Mouse (Mus musculus) cerebellum, adult 8-10 months (tissue): ENCODE results near the gene E130308A19Rik.
A peak's percentile ranks its signal among the peaks of the same experiment; 100 is the strongest.
"Not testable (repeated sequence)": the region's sequence is repeated elsewhere in the genome, so short reads cannot be mapped to it uniquely, and the experiment has no call there.

Source experiments
- DNase-seq: peaks from one replicate; pipeline ENCODE4 v3.0.0; 2022

Gene E130308A19Rik

GRCm38 (mm10) chr4:59793626-59794025 lies 167.6 kb downstream of the E130308A19Rik start:
- DNase-seq, result not testable (repeated sequence)

GRCm38 (mm10) chr4:59794116-59794515 lies 168.1 kb downstream of the E130308A19Rik start:
- no peak for DNase-seq

DNA sequence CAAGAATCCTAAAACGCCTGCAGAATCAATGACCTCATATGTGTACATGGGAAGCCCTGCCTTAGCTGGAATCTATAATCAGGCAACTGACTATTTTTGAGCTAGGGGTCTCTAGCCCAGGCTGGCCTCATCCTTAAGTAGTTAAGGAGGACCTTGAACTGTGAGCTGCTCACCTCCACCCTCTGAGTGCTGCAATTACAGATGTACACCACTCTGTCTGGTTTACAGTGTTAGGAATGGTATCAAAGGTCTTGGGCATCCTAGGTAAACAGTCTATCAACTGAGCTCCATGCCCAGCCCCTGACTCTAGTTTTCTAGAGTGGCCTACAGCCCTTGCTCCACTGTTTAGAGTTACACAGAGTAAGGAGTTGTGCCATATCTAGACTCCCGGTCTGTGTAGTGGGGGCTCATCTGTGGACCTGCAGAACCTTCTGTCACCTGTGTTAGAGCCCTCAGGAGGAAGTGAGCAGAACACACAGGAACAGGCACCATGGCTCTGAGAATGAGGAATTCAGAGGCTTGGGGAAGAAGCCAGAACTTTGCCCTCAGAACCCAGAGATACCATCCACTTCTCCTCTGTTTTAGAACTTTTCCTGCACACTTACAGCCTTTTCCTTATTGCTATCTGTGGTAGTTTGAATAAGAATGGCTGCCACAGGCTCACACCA lies 169.9 kb downstream of the E130308A19Rik start:
- no peak for DNase-seq

GRCm38 (mm10) chr4:59800181-59800580 lies 174.2 kb downstream of the E130308A19Rik start:
- DNase-seq, result no peak

- DNase-seq, result no peak
Measured at GRCm38 (mm10) chr4:59801489-59801888, 175.5 kb downstream of the E130308A19Rik start, which contains the start of gene Inip. Inip (minus strand) TSS chr4:59801589.

GRCm38 (mm10) chr4:59802107-59802506 lies 176.1 kb downstream of the E130308A19Rik start:
- no peak for DNase-seq

DNA sequence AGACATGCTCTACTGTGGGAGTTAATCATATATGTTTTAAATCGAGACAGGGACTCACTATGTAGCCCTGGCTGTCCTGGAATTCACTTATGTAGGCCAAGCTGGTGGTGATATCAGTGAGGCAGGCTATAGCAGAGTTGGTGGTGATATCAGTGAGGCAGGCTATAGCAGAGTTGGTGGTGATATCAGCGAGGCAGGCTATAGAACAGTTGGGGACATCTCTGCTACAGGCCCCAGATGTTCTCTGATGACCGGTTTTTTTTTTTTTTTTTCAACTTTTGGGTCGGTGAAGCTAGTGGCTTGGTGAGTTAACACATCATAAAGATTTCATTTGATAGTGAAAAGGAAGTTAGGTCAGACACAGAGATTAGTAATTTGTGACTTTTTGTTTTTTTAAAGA lies 176.8 kb downstream of the E130308A19Rik start:
- no peak for DNase-seq

GRCm38 (mm10) chr4:59803358-59803757 lies 177.3 kb downstream of the E130308A19Rik start:
- no peak for DNase-seq

DNA sequence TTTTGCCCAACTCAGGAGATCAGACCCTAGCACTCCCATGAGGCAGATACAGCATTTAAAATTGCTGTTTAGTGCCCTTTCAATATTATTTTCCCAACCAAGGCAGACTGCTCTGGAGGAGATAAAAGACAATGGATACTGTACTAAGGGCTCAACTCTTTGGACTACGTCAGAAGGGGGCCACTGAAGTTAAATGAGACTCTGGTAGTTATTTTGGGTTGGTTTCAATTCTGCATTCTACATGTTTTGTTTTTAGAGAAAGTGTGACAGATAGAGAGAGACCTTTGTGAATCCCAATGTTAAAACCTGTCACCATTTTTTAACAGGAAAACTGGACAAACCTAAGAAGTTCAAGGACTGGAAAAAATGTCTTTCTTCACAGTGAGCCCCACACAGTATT lies 178.7 kb downstream of the E130308A19Rik start:
- no peak for DNase-seq

DNA sequence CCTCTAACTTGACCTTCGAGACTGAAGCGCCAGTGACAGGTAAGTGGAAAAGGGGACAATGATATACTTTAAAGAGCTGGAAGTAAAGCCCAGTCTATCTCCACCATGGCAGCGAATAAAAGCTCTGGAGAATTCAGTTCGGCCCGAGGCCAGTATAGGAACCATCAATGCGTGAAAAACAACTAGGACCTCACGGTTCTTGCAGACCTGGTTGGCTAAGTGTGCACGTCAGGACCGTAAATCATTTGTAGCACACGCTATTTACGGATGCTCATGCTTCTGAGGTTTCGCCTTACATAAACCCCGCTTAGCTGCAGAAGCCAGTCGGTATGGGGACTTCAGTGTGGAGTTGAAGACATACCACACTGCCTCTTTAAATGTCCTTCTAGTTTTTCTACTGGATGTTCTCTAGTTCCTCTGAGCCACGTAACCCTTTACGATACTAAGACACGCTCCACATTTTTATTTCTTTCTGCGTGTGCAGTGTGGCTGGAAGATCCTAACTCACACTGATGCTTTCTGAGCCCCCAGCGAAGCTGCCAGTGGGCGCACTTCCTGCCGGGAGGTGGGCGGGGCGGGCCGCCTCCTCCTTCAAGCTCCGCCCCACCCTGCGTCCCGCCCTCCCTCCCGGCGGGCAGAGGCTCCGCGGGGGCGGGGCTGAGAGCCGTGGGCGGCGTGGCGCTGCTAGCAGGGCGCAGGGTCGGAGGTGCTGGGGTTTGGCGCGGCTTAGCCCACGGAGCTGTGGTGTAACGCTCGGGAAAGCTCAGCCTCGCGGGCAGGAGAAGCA lies 179.4 kb downstream of the E130308A19Rik start, which contains the start of gene Snx30:
Gene Snx30, plus strand, starts transcription at position 660 of the 787 bp plus-strand sequence.
- DNase-seq, result peak; percentile 92

DNA sequence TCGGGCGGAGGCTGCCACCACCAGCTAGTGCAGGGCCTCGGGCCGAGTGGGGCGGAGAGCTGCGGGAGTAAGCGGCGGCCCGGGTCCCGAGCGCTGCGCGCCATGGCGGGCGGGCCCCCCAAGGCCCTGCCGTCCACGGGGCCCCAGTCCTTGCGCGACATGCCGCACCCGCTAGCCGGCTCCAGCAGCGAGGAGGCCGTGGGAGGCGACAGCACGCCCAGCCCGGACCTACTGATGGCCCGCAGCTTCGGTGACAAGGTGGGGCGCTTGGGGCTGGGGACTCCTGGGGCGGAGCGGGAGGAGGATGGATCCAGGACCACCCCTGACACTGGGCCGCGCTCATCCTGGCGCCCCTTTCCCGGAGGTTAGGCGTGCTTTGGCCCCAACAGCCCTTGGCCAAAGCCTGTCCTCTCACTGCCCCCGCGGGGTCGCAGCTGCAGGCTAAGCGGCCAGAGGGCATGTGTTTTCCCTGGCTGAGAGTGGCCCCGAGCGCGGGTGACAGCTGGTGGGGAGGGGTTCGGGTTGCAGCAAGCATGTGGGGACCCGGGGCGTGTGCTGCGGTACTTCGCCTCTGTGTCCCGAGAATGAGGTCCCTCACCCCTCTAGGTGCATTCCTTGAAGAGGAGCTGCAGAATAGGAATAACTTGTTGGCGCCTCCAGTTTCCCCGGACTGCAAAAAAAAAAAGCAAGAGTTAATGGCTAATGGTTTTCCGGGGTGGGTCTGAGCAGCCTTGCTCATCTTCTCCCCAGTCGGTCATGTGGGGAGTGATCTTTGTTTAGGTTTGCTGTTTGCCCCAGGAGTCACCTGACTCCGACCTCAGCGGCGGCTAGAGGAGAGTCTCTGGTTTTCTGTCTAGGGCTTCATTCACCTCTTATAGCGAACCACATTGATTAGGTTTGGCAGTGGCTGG lies 180.2 kb downstream of the E130308A19Rik start:
- DNase-seq, result peak; percentile 65

DNA sequence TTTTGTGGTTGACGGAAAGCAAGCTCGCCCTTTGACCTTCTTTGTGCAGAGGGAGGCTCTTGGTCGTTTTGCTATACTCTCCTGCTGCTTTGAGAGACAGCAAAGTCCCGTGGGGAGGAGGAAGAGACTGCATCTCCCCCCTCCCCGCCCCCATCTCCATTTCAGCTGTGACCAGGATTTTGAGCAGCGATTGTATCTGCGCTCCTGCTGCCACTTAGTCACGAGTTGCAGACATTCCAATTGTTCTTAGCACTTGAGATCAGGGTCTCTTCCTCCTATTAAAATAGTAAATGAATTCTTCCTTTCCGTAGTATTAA lies 180.8 kb downstream of the E130308A19Rik start:
- no peak for DNase-seq

DNA sequence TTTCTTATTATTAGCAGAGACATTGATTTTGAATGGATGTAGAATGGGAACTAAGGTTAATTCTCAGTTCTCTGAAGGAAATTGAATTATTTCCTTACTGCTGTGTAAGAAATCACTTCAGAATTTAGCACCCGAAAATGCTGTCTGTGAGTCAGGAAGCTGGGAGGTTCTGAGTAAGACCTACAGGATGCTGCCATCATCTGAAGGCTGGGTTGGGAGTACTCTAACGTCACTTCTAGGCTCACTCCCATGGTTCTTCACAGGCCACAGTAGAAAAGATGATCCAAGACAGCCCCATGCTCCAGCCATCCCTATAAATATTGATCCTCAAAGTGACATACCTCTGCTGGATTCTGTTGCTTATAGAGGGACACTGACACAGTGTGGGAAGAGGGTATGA lies 181.5 kb downstream of the E130308A19Rik start:
- peak; percentile 23 for DNase-seq

DNA sequence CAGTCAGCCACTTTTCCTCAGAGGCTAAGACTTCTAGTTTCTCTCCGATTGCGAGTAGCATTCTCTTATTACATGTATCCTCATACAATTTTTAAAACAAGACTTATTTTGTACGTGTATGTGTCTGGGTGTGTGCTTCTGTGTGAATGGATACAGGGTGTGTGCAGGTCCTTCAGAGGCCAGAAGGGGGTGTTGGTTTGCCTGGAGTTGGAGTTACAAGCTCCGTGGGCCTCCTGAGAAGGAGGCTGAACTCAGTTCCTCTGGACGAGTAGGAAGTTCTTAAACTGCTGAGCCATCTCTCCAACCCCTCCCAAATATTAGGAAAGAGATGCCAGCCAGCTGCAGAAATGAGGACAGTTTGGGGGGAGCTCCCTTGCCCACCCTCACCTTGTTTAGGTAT lies 182.4 kb downstream of the E130308A19Rik start:
- DNase-seq, result peak; percentile 39
